Mouse (Mus musculus): ENCODE results near the gene Lman1l.
A peak's percentile ranks its signal among the peaks of the same experiment; 100 is the strongest.

Gene Lman1l

GRCm38 (mm10) chr9:57646551-57647103, 26.1 kb upstream of the Lman1l start:
- no peak for DNase-seq (ENCODE audit: extremely low spot score, low read depth, low spot score)

- peak; percentile 56 for DNase-seq (ENCODE audit: extremely low spot score, low read depth, low spot score)
Observed at GRCm38 (mm10) chr9:57644944-57645893, 24.6 kb upstream of the Lman1l start.

GRCm38 (mm10) chr9:57644442-57644943, 23.9 kb upstream of the Lman1l start:
- no peak for DNase-seq (ENCODE audit: extremely low spot score, low read depth, low spot score)

GRCm38 (mm10) chr9:57643856-57644180, 23.2 kb upstream of the Lman1l start:
- no peak for DNase-seq (ENCODE audit: extremely low spot score, low read depth, low spot score)

DNA sequence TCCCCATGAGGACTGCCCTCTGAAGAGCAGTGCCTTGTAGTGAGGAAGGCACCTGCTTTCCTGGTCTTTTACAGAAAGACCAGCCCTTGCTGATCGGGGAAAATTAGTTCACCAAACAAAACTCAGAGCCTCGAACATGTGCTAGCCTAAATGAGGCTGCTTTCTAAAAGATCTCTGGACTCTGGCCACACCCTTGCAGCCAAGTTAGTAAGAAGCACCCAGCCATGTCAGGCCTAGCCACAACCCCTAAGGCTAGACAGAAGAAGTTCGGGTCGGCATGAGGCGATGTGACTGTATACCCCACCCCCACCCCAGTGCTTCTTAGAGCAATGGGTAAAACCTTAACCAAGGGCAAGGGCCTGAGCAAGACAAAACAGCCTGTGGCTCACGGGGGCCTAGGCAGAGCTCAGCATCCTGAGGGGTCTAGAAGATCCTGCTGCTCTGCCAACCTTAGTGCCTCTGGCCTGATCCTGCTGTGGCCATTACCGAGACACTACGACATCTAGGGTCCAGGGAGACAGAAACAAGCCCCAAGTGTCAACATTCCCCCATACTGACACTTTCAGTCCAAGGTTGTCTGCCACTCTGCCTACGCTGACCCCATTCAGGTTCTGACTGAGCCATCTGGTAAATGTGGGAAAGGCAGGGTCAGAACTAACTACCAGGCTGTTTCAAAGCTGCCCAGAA, 22.7 kb upstream of the Lman1l start:
- no peak for DNase-seq (ENCODE audit: extremely low spot score, low read depth, low spot score)

GRCm38 (mm10) chr9:57641775-57642550, 21.4 kb upstream of the Lman1l start:
- no peak for DNase-seq (ENCODE audit: extremely low spot score, low read depth, low spot score)

GRCm38 (mm10) chr9:57641022-57641421, 20.4 kb upstream of the Lman1l start:
- no peak for DNase-seq (ENCODE audit: extremely low spot score, low read depth, low spot score)

GRCm38 (mm10) chr9:57640384-57640783, 19.8 kb upstream of the Lman1l start:
- no peak for DNase-seq (ENCODE audit: extremely low spot score, low read depth, low spot score)

DNA sequence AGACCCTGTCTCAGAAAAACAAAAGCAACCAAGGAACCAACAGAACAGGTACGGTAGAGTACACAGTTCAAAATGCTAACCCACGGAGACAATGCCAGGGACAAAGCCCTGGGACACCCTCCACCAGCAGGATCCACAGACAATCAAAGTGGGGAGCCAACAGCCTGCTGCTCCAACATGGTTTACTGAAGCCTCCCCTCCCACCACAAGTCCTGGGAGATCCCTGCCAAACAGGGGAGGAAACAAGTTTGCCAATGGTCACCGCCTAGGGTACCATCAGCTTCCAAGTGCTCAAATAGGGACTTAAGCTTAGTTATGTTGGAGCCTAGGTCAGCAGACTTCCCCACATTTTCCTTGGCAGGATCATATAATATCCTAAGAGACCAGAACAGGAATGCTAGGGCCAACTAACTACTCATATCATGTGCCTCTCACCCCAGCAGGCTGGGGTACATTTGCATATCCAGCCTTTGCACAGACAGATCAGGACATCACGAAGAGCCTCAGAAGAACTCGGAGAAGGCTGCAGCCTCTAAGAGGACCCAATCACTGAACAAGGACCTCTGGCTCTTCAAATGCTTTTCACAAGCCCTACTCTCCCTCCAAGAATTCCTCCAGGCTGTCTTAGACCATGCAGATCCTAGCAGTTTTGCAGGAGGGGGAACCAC, 19.2 kb upstream of the Lman1l start:
- DNase-seq (ENCODE audit: extremely low spot score, low read depth, low spot score): no peak

DNA sequence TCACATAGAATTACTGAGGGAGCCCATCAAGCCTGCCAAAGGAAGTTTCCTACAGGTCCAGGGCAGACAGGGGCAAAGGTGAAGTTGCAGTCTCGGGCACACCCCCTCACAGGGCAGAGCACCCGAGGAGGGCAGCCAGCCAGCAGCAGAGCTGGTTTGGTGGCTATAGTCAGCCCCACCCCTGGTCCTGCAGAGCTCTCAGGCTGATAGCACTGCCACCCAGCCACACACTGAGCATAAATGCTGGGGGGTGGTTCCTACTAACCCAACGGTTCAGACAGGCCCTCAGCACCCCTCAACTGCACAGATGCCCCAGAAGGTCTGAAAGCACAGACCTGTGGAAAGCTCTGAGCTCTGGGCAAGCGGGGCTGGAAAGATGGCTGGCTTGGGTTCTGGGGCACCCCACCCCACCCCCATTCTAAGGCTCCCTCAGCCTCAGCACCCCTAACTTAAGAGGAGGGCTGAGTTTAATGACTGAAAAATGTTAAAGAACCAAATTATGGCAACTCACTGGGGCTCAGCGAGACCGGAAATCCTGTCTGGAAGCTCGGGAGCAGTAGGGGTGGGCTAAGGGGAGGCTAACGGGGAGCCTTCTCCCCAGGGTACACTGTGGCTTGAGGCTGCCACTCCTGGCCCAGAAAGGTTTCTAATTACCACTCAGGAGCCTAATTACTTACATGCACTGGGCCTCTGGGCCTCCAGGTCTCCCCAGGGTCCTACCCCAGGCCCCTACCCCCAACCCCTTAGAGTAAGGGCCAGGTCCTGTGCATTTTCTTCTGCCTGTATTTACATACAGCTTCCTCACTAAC, 18.3 kb upstream of the Lman1l start:
- DNase-seq (ENCODE audit: extremely low spot score, low read depth, low spot score): no peak

DNA sequence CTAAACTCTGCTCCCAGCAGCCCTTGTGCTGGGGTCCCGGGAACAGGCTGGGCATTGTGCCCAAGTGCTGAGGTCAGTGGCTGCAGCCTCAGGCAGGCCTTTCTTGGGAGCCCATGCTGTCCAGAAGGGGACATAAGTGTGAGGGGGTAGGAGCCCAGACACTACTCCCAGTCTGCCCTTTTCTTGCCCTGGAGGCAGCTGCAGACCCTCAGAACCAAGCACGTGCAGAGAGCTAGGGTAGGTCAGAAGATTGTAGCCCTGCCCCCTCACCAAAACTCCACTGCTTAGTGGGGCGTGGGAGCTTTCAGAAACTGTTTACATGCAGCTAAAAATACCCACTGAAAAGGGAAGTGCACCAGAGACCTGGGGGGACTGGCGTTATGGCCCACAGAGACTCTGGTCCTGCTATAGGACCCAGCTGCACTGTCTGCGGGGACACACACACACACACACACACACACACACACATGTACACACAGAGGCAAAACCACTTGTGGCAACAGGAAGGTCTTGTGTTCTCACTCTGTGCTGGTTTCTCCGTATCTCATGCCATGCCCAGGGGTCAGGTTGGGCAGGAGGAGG, 17.3 kb upstream of the Lman1l start:
- no peak for DNase-seq (ENCODE audit: extremely low spot score, low read depth, low spot score)

GRCm38 (mm10) chr9:57637272-57637671, 16.7 kb upstream of the Lman1l start:
- no peak for DNase-seq (ENCODE audit: extremely low spot score, low read depth, low spot score)

- DNase-seq (ENCODE audit: extremely low spot score, low read depth, low spot score): no peak
Observed at GRCm38 (mm10) chr9:57633481-57634024, 13.0 kb upstream of the Lman1l start.

GRCm38 (mm10) chr9:57629118-57629874, 8.7 kb upstream of the Lman1l start:
- DNase-seq (ENCODE audit: extremely low spot score, low read depth, low spot score): no peak

GRCm38 (mm10) chr9:57628717-57629116, 8.1 kb upstream of the Lman1l start:
- DNase-seq (ENCODE audit: extremely low spot score, low read depth, low spot score): no peak

DNA sequence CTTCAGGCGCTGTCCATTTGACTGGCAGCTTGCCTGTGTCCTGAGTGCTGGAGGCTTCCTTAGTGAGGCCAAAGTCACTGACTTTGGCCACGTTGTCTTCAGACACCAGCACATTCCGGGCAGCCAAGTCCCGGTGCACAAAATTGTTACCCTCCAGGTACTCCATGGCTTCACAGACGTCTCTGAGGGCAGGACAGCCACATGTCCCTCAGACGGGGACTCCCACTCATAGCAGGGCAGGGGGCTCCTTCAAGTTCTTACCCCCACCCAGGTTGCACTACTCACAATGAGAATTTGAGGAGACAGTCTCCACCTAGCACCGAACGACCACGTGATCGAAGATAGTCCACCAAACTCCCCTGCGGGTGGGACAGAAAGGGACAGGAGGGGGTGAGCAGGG, 7.3 kb upstream of the Lman1l start:
- no peak for DNase-seq (ENCODE audit: extremely low spot score, low read depth, low spot score)

GRCm38 (mm10) chr9:57627191-57627590, 6.6 kb upstream of the Lman1l start:
- DNase-seq (ENCODE audit: extremely low spot score, low read depth, low spot score): no peak

All from hindlimb bud, embryonic 11.5 days (tissue).